Mouse (Mus musculus): ENCODE results near the gene Cdk2ap2. TPM values are rescaled to one million over a fixed set of nuclear protein-coding genes. Genes with fewer than 3 reads are reported as not detected.

Gene Cdk2ap2
- polyA plus RNA-seq, 1 experiment = 143 TPM

- H3K27ac ChIP-seq (ENCODE audit: control insufficient read depth, insufficient read depth, low read depth, low read length, poor library complexity) = no peak overlapping the region
- H3K4me1 ChIP-seq (ENCODE audit: control insufficient read depth, insufficient read depth, low read length) = no peaks in the 10 kb centered on the region; the same call in 1 of the 2 replicates
- 61% methylated on average over 8 of the region's 8 CpGs for WGBS
- no peak for TF ChIP-seq CTCF (IDR thresholded peaks at IDR 0.05; ENCODE audit: control insufficient read depth, insufficient read depth, low read length)
- no peak for TF ChIP-seq POLR2A (IDR thresholded peaks at IDR 0.05; ENCODE audit: borderline replicate concordance, control insufficient read depth, low read depth, low read length)
- H3K4me3 ChIP-seq (replicated peaks; ENCODE audit: control insufficient read depth, low read depth, low read length) = no peak overlapping the region
These were observed 13.2 kb upstream of the Cdk2ap2 start for GRCm38 (mm10) chr19:4083826-4084225.

- TF ChIP-seq CTCF (IDR thresholded peaks at IDR 0.05; ENCODE audit: control insufficient read depth, insufficient read depth, low read length) (peak; percentile 20; the same call in 1 of the 2 replicates), POLR2A (IDR thresholded peaks at IDR 0.05; ENCODE audit: borderline replicate concordance, control insufficient read depth, low read depth, low read length) (no peak)
- 91% methylated on average over 1 of the region's 1 CpGs for WGBS
- Histone ChIP-seq H3K4me1 (ENCODE audit: control insufficient read depth, insufficient read depth, low read length) (no peaks in the 10 kb centered on the region; the same call in 1 of the 2 replicates), H3K27ac (ENCODE audit: control insufficient read depth, insufficient read depth, low read depth, low read length, poor library complexity) (no peak overlapping the region), H3K4me3 (replicated peaks; ENCODE audit: control insufficient read depth, low read depth, low read length) (no peak overlapping the region)
These were observed 12.0 kb upstream of the Cdk2ap2 start for GRCm38 (mm10) chr19:4084984-4085383.

GRCm38 (mm10) chr19:4086156-4086555 lies 10.8 kb upstream of the Cdk2ap2 start:
- Histone ChIP-seq H3K4me3 (replicated peaks; ENCODE audit: control insufficient read depth, low read depth, low read length) (no peak overlapping the region), H3K27ac (ENCODE audit: control insufficient read depth, insufficient read depth, low read depth, low read length, poor library complexity) (no peak overlapping the region), H3K4me1 (ENCODE audit: control insufficient read depth, insufficient read depth, low read length) (no peaks in the 10 kb centered on the region)
- TF ChIP-seq POLR2A (IDR thresholded peaks at IDR 0.05; ENCODE audit: borderline replicate concordance, control insufficient read depth, low read depth, low read length) (no peak), CTCF (IDR thresholded peaks at IDR 0.05; ENCODE audit: control insufficient read depth, insufficient read depth, low read length) (no peak)
- 84% methylated on average over 15 of the region's 15 CpGs for WGBS

GRCm38 (mm10) chr19:4087090-4087489 lies 9.9 kb upstream of the Cdk2ap2 start:
- no peak for TF ChIP-seq POLR2A (IDR thresholded peaks at IDR 0.05; ENCODE audit: borderline replicate concordance, control insufficient read depth, low read depth, low read length)
- TF ChIP-seq CTCF (IDR thresholded peaks at IDR 0.05; ENCODE audit: control insufficient read depth, insufficient read depth, low read length) = no peak
- Histone ChIP-seq H3K27ac (ENCODE audit: control insufficient read depth, insufficient read depth, low read depth, low read length, poor library complexity) (no peak overlapping the region), H3K4me3 (replicated peaks; ENCODE audit: control insufficient read depth, low read depth, low read length) (no peak overlapping the region), H3K4me1 (ENCODE audit: control insufficient read depth, insufficient read depth, low read length) (no peaks in the 10 kb centered on the region)
- WGBS = 79% methylated on average over 5 of the region's 5 CpGs

- Histone ChIP-seq H3K4me1 (ENCODE audit: control insufficient read depth, insufficient read depth, low read length) (no peaks in the 10 kb centered on the region), H3K4me3 (replicated peaks; ENCODE audit: control insufficient read depth, low read depth, low read length) (no peak overlapping the region), H3K27ac (ENCODE audit: control insufficient read depth, insufficient read depth, low read depth, low read length, poor library complexity) (no peak overlapping the region)
- 43% methylated on average over 5 of the region's 5 CpGs for WGBS
- TF ChIP-seq POLR2A (IDR thresholded peaks at IDR 0.05; ENCODE audit: borderline replicate concordance, control insufficient read depth, low read depth, low read length) (no peak), CTCF (IDR thresholded peaks at IDR 0.05; ENCODE audit: control insufficient read depth, insufficient read depth, low read length) (no peak)
These were observed 8.8 kb upstream of the Cdk2ap2 start for GRCm38 (mm10) chr19:4088146-4088545.

GRCm38 (mm10) chr19:4089128-4089527 lies 7.9 kb upstream of the Cdk2ap2 start:
- Histone ChIP-seq H3K4me3 (replicated peaks; ENCODE audit: control insufficient read depth, low read depth, low read length) (no peak overlapping the region), H3K4me1 (ENCODE audit: control insufficient read depth, insufficient read depth, low read length) (no peaks in the 10 kb centered on the region), H3K27ac (ENCODE audit: control insufficient read depth, insufficient read depth, low read depth, low read length, poor library complexity) (no peak overlapping the region)
- 73% methylated on average over 6 of the region's 6 CpGs for WGBS
- no peak for TF ChIP-seq POLR2A (IDR thresholded peaks at IDR 0.05; ENCODE audit: borderline replicate concordance, control insufficient read depth, low read depth, low read length)
- no peak for TF ChIP-seq CTCF (IDR thresholded peaks at IDR 0.05; ENCODE audit: control insufficient read depth, insufficient read depth, low read length)

- no peak overlapping the region for H3K27ac ChIP-seq (ENCODE audit: control insufficient read depth, insufficient read depth, low read depth, low read length, poor library complexity)
- TF ChIP-seq POLR2A (IDR thresholded peaks at IDR 0.05; ENCODE audit: borderline replicate concordance, control insufficient read depth, low read depth, low read length) (no peak), CTCF (IDR thresholded peaks at IDR 0.05; ENCODE audit: control insufficient read depth, insufficient read depth, low read length) (no peak)
- 69% methylated on average over 3 of the region's 3 CpGs for WGBS
- H3K4me3 ChIP-seq (replicated peaks; ENCODE audit: control insufficient read depth, low read depth, low read length) = no peak overlapping the region
- no peaks in the 10 kb centered on the region for H3K4me1 ChIP-seq (ENCODE audit: control insufficient read depth, insufficient read depth, low read length)
These were observed 6.5 kb upstream of the Cdk2ap2 start for GRCm38 (mm10) chr19:4090446-4090845.

GRCm38 (mm10) chr19:4091383-4091782 lies 5.6 kb upstream of the Cdk2ap2 start:
- TF ChIP-seq POLR2A (IDR thresholded peaks at IDR 0.05; ENCODE audit: borderline replicate concordance, control insufficient read depth, low read depth, low read length) (no peak), CTCF (IDR thresholded peaks at IDR 0.05; ENCODE audit: control insufficient read depth, insufficient read depth, low read length) (no peak)
- 31% methylated on average over 2 of the region's 2 CpGs for WGBS
- H3K27ac ChIP-seq (ENCODE audit: control insufficient read depth, insufficient read depth, low read depth, low read length, poor library complexity) = no peak overlapping the region
- no peak overlapping the region for H3K4me3 ChIP-seq (replicated peaks; ENCODE audit: control insufficient read depth, low read depth, low read length)
- no peaks in the 10 kb centered on the region for H3K4me1 ChIP-seq (ENCODE audit: control insufficient read depth, insufficient read depth, low read length)

- no peak for TF ChIP-seq CTCF (IDR thresholded peaks at IDR 0.05; ENCODE audit: control insufficient read depth, insufficient read depth, low read length)
- no peak for TF ChIP-seq POLR2A (IDR thresholded peaks at IDR 0.05; ENCODE audit: borderline replicate concordance, control insufficient read depth, low read depth, low read length)
These were observed 4.2 kb upstream of the Cdk2ap2 start for GRCm38 (mm10) chr19:4092750-4093149.

More at GRCm38 (mm10) chr19:4092750-4093149, 4.2 kb upstream of the Cdk2ap2 start:
- Histone ChIP-seq H3K27ac (ENCODE audit: control insufficient read depth, insufficient read depth, low read depth, low read length, poor library complexity) (no peak overlapping the region), H3K4me1 (ENCODE audit: control insufficient read depth, insufficient read depth, low read length) (peaks cover 1% of the 10 kb centered on the region; the same call in 1 of the 2 replicates), H3K4me3 (replicated peaks; ENCODE audit: control insufficient read depth, low read depth, low read length) (no peak overlapping the region)
- WGBS = 30% methylated on average over 3 of the region's 3 CpGs

Data from bone marrow, adult 2 months (tissue).